Mouse (Mus musculus): ENCODE data around the gene Adk. TPM values are rescaled to one million over a fixed set of nuclear protein-coding genes. Genes with fewer than 3 reads are reported as not detected.
"Not testable (repeated sequence)": the region's sequence is repeated elsewhere in the genome, so short reads cannot be mapped to it uniquely, and the experiment has no call there.

Gene Adk
- polyA plus RNA-seq, 1 experiment from 2014 or later: 223 TPM

- H3K4me2 ChIP-seq; ATAC-seq (replicated peaks; ENCODE audit: insufficient number of reproducible peaks, insufficient read depth, low FRiP score, low read depth); H3K4me1 ChIP-seq (replicated peaks); H3K9ac ChIP-seq; H3K27ac ChIP-seq; H3K4me3 ChIP-seq; H3K27me3 ChIP-seq; H3K36me3 ChIP-seq; H3K9me3 ChIP-seq (replicated peaks): not testable (repeated sequence)
- WGBS: 77% methylated on average over 8 of the region's 9 CpGs
Observed at GRCm38 (mm10) chr14:21488426-21489115, 436.2 kb downstream of the Adk start.

GRCm38 (mm10) chr14:21489116-21489485 is 436.7 kb downstream of the Adk start:
- H3K4me3 ChIP-seq: no peak overlapping the region
- H3K9ac ChIP-seq: no peak overlapping the region
- H3K4me1 ChIP-seq (replicated peaks): no peaks in the 10 kb centered on the region; the same call in 1 of the 2 replicates
- H3K36me3 ChIP-seq: no peaks in the 10 kb centered on the region
- ATAC-seq (replicated peaks; ENCODE audit: insufficient number of reproducible peaks, insufficient read depth, low FRiP score, low read depth): no peak
- no peaks in the 10 kb centered on the region for H3K27me3 ChIP-seq
- H3K27ac ChIP-seq: no peak overlapping the region
- 81% methylated on average over 3 of the region's 3 CpGs for WGBS
- no peak overlapping the region for H3K4me2 ChIP-seq
- no peaks in the 10 kb centered on the region for H3K9me3 ChIP-seq (replicated peaks)

- Histone ChIP-seq H3K4me2 (no peak overlapping the region), H3K4me1 (replicated peaks) (no peaks in the 10 kb centered on the region; the same call in 1 of the 2 replicates), H3K27ac (no peak overlapping the region), H3K9me3 (replicated peaks) (no peaks in the 10 kb centered on the region), H3K4me3 (no peak overlapping the region), H3K27me3 (no peaks in the 10 kb centered on the region), H3K36me3 (no peaks in the 10 kb centered on the region), H3K9ac (no peak overlapping the region)
- WGBS: 70% methylated on average over 4 of the region's 4 CpGs
- no peak for ATAC-seq (replicated peaks; ENCODE audit: insufficient number of reproducible peaks, insufficient read depth, low FRiP score, low read depth)
Observed at GRCm38 (mm10) chr14:21490141-21490540, 437.8 kb downstream of the Adk start.

Other genes starting within 250 kb of the Adk start
- 1.4 and 1.9 TPM in 2 replicates for gene Plau, start 215.9 kb upstream of the Adk start, polyA plus RNA-seq (2015; fragmentation: Nextera tagmentation; extraction: Ambion mirVana)
- 82.2 and 89.1 TPM in 2 replicates for gene Vcl, start 123.2 kb upstream of the Adk start, polyA plus RNA-seq (2015; fragmentation: Nextera tagmentation; extraction: Ambion mirVana)
- gene Ap3m1, start 66 bp upstream of the Adk start, polyA plus RNA-seq (2015; fragmentation: Nextera tagmentation; extraction: Ambion mirVana): 53.7 and 54.1 TPM in 2 replicates

Data from heart, embryonic 15.5 days (tissue).